Mouse (Mus musculus): ENCODE measurements at regions not wholly inside any gene's neighbourhood (a gene's known extent, or its start where the extent isn't known, plus 50 kb on each side); places are given as distances from the start of the nearest gene placed in this dataset.

GRCm38 (mm10) chr15:51296841-51297240 lies 2587.9 kb upstream of the Gm7489 start:
- TF ChIP-seq POLR2A (IDR thresholded peaks at IDR 0.05; ENCODE audit: control insufficient read depth, extremely low read depth, insufficient read depth, low read length, poor library complexity) (no peak), CTCF (IDR thresholded peaks at IDR 0.05; ENCODE audit: borderline replicate concordance, control insufficient read depth, extremely low read depth, insufficient read depth, low read length, poor library complexity) (no peak)

Measured in thymus, adult 2 months (tissue).